Mouse (Mus musculus): Measurements from ENCODE around the gene Gnb3.
A peak's percentile ranks its signal among the peaks of the same experiment; 100 is the strongest.
"Not testable (repeated sequence)": the region's sequence is repeated elsewhere in the genome, so short reads cannot be mapped to it uniquely, and the experiment has no call there.

Gnb3 gene

DNA sequence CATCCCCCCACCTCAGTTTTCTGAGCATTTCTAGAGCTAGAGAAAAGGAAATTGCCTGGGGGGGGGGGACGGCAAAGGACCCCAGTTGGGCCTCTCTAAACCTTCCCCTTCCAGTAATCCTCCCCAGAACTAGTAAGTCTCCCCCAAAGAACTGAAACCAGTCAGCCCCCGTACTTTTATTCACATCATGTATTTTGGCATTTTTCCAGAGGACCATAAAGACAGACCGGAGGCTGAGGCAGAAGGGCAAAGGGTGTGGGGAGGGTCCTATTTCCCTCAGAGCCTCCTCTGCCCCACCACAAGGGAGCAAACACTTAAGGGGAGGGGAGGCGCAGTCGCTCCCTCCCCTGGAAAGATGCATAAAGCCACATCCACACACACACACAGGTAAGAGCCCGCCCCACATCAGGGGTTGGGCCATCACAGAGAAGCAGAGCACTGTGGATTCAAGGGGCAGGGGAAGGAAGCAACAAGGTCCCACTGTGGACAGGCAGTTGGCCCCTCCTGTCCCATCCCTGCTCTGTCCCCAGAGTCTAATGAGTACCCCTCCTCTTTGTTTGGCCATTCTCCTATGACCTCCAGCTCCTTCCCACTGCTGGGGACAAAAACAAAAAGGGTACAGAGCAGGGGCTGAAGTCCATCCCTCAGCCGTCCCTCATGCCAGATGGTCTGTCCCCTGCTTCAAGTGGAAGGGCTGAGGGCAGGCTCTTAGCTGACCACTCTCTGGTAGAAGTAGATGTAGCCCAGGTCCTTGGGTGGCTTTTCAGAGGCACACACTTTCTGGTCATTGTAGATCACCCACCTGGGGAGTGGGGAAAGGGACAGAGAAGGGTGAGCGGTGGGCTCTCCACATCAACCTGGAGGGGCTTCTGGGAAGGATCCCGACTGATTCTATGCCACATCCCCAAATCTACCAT lies 25.0 kb downstream of the Gnb3 start:
- no peak for DNase-seq

GRCm38 (mm10) chr6:124814448-124814847 lies 25.6 kb downstream of the Gnb3 start:
- DNase-seq: no peak

GRCm38 (mm10) chr6:124813933-124814332 lies 26.1 kb downstream of the Gnb3 start, which contains the start of gene Tpi1:
Gene Tpi1 (minus strand): TSS chr6:124814296.
- peak; percentile 90 to 92 for DNase-seq

GRCm38 (mm10) chr6:124813496-124813895 lies 26.6 kb downstream of the Gnb3 start:
- peak; percentile 73 to 77 for DNase-seq

DNA sequence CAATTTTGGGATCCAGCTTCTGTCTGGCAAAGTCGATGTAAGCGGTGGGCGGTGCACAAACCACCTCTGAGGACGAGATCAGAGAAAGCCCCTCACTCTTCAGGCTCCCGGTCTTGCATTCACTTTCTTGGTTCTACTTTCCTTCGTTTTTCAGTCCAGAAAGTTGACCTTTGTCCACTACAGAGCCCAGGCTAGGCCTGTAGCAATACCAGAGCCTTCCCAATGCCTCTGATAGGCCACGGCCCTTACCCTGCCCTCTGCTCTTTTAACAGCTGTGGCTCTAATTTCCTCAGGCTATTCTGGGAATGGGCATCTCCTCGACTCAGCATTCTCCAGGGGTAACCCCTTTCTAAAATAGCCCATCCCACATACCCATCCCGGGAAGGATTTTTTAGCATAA lies 27.2 kb downstream of the Gnb3 start:
- peak in 1 of 2 experiments; percentile 24 for DNase-seq

GRCm38 (mm10) chr6:124811701-124812560 lies 28.1 kb downstream of the Gnb3 start:
- no peak for DNase-seq

- DNase-seq: no peak
Measured at GRCm38 (mm10) chr6:124811403-124811665, 28.7 kb downstream of the Gnb3 start.

DNA sequence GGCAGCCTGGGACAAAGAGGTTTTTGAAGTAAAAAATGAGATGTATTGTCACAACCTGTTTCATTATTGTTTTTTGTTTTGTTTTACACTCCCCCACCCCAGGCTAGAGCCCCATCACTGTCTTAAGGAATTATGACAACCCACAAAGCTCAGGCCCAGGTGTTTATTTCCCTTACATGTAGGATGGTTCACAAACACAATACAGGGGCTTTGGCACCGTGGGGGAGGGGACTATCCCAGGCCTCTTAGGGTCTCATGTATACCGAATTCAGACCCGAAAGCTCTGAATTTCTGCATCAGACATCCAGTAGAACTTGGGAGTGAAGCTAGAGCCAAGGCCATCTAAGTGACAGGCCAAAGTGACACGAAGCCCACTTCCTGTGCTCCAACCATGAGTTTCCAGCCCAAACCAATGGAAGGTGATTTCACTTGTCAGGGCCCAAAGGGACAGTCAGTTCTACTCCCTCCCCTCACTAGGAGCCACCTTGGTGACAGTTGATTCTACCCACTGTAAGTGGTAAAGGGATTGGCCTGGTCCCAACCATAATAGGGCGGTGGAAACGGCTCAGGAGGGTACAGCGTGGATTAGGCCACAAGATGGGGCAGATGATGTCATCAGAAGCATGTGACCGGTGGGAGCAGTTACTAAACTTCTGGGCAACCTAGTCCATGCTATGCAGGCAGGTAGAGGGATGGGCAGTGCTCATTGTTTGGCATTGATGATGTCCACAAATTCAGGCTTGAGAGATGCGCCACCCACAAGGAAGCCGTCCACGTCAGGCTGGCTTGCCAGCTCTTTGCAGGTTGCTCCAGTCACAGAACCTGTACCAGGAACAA lies 29.3 kb downstream of the Gnb3 start:
- DNase-seq: not testable (repeated sequence)

DNA sequence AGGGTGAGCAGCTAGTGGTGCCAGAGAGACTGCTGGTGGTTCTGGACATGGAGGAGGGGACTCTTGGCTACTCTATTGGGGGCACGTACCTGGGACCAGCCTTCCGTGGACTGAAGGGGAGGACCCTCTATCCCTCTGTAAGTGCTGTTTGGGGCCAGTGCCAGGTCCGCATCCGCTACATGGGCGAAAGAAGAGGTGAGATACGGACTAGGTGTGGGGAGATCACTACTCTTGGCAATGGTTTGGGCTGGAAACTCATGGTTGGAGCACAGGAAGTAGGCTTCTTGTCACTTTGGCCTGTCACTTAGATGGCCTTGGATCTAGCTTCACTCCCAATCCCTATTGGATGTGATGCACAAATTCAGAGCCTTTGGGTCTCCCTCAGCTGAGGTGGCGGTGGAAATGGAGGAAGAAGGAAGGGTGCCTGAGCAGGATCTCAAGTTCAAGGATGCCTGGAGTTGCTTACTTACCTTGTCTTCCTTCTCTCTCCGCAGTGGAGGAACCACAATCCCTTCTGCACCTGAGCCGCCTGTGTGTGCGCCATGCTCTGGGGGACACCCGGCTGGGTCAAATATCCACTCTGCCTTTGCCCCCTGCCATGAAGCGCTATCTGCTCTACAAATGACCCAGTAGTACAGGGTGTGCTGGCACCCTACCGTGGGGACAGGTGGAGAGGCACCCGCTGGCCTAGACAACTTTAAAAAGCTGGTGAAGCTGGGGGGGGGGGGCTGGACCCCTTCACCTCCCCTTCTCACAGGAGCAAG lies 30.1 kb downstream of the Gnb3 start:
- DNase-seq: no peak

- DNase-seq: peak; percentile 84 to 88
Measured at GRCm38 (mm10) chr6:124809052-124809774, 30.9 kb downstream of the Gnb3 start.

DNA sequence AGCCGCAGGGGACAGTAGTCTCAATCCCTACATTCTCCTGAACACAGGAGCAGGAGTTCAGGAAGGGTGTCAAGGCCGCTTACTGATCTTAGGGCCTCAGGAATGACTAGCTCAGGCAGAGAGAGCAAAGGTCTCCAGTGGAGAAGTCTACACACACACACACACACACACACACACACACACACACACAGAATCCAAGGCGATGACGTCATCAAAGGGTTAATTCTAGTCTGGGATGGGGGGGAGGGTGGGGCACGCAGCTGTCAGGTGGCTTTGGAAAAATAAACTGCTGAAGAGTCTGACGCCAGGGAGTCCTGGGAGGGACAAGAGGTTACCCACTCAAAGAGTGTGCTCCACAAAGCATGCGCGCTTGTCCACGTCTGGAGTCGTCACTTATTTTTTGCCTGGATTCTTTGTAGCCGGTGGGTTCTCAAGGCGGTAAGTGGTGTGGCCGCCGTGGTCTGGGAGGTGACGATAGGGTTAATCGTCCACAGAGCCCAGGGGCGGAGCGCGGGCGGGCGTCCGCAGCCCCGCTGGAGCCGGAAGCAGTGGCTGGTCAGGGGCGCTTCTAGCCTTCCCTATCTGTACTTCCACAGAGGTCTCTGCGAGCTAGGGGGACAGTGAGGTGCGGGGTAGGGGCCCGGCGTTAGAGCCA lies 31.6 kb downstream of the Gnb3 start, which contains the start of gene Spsb2:
Gene Spsb2, plus strand, starts transcription at position 304 of the 655 bp plus-strand sequence.
- DNase-seq: peak; percentile 60 to 63

- DNase-seq: peak in 1 of 2 experiments; percentile 24
Measured at GRCm38 (mm10) chr6:124807986-124808357, 32.1 kb downstream of the Gnb3 start.

- DNase-seq: no peak
Measured at GRCm38 (mm10) chr6:124807366-124807765, 32.7 kb downstream of the Gnb3 start.

DNA sequence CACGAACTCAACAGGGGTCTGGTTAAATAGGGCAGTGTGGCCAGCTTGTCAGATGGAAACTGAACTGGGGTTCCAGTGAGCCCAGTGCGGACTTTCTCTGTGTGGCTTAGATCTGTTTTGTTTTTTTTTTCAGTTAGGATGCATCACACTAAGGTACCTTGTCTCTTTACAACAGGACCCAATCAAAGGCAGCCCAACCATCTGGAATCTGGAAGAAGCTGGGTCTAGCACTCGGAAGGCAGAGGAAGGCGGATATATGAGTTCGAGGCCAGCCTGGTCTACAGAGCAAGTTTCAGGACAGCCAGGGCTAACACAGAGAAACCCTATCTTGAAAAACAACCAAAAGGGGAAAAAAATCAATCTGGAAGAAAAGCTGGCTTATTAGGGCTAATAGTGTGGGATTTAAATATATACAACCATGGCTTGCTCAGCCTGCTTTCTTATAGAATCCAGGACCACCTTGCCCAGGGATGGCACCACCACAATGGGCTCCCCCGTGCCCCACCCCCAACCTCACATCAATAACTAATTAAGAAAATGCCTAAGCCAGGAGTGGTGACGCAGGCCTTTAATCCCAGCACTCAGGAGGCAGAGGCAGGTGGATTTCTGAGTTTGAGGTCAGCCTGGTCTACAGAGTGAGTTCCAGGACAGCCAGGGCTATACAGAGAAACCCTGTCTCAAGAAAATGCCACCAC lies 33.5 kb downstream of the Gnb3 start:
- DNase-seq: no peak

DNA sequence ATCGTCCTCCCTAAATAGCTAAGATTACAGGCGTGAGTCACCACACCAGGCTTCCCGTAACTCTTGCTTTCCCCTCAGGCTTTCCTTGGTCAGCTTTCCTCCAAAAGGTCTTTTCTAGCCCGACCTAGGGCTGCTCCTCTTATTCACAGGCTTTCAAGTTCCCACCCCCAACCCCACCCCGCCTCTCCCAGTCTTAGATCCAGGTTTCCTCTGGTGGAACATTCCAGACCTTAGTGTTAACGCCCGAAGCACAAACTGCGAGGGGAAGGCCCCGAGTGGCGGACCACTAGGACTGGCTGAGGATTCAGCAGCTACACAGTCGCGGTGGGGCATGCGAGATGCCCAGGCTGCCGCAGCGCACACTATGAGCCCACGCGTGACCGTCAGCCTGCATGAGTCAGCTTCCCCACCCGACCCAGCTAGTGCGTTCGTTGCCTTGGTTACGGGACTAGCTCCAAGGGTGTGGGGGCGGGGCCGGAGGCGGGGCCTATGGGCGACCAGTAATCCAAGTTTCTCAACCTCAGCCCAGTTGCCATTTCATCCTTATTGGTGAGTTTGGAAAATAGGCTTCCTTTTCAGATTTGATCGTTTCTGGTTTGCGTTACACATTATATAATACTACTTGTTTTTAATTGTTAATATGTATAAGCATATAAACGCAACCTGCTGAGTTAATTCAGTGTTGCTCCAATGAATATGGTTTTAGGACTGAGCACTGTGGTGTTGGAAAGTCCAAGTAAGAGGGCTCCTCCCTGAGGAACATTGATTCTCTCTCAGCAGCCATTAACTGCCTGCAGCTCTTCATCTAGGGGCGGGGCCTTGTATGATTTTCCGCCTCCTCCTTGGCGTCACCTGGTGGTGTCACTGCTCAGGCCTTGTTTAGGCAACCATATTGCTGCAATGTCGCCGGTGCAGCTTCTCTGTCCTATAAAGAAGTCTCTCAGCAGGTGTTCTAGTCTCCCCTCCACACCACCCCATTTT lies 34.4 kb downstream of the Gnb3 start:
- peak; percentile 92 to 95 for DNase-seq

- no peak for DNase-seq
Measured at GRCm38 (mm10) chr6:124804341-124804740, 35.7 kb downstream of the Gnb3 start.

DNA sequence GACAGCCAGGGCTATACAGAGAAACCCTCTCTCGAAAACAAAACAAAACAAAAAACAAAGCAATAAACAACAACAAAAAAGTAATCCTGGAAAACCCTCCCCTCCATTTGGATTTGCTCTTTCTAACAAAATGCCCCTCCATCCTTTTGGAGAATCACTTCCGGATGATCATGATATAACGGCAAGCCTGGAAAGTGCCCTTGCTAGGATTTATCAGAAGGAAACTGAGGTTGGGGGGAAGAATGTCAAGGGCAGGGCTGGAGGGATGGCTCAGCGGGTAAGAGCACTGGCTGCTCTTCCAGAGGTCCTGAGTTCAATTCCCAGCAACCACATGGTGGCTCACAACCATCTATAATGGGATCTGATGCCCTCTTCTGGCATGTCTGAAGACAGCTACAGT lies 36.4 kb downstream of the Gnb3 start:
- not testable (repeated sequence) for DNase-seq

GRCm38 (mm10) chr6:124803061-124803460 lies 37.0 kb downstream of the Gnb3 start:
- DNase-seq: no peak

- DNase-seq: not testable (repeated sequence)
Measured at GRCm38 (mm10) chr6:124802400-124802799, 37.7 kb downstream of the Gnb3 start.
